In the genomic region with DNA sequence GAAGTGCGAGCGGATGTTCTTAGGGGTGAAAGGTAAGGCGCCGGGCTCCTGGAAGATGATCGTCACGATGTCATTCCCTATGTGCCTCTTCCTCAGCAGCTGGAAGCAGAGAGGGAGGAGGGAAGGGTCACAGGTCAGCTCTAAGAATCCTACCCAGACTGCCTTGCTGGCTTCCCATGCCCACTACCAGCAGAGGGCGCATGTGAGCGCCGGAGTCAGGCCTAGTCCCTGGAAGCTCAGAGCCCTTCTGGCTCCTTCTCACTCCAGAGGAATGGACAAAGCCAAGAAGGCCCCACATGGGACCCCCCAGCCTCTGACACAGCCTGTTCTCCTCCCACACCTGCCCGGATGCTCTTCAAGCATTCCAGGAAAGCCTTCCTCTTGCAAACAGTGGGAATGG, we compare ENCODE assay signal across 9 mouse cellular contexts.
DNase-seq lines count a peak whose midpoint lies in the region; ATAC-seq lines count a peak whose summit lies in the region.
"Had no signal": no experiment of that assay in that cellular context is flagged by ENCODE, and none has a peak within 500 bp of the region (broad histone marks: within the 10 kb centered on the region; RNA-seq: fewer than 3 reads in every experiment).

No protein-coding gene starts in this region.

- H3K27me3 ChIP-seq in midbrain, embryonic 12.5 days: no peaks in the 10 kb centered on the region
- H3K27me3 ChIP-seq: megakaryocyte, embryonic 14.5 days had no signal

- intact Hi-C loops in left cerebral cortex, postnatal 36 days (cut with DNase I): loop anchor here (1.0 kb wide), 1 partner anchor 140 kb away; no protein-coding TSS in a partner anchor

- peak; percentile 50 for ATAC-seq in inflammation-experienced regulatory T-cells, adult 6 months
- peak; percentile 60; the same call in 1 of the 2 replicates for ATAC-seq in midbrain, embryonic 12.5 days (ENCODE audit: low FRiP score, low read depth)

- peaks cover 36% of the 10 kb centered on the region for H3K36me3 ChIP-seq in midbrain, embryonic 12.5 days

- H3K4me2 ChIP-seq in midbrain, embryonic 12.5 days (replicated peaks): no peak overlapping the region

- H3K4me3 ChIP-seq in midbrain, embryonic 12.5 days: no peak overlapping the region
- H3K4me3 ChIP-seq: megakaryocyte, embryonic 14.5 days had no signal

- H3K9ac ChIP-seq in midbrain, embryonic 12.5 days (replicated peaks): no peak overlapping the region

- no peak overlapping the region for H3K27ac ChIP-seq in midbrain, embryonic 12.5 days (replicated peaks)

- peak; percentile 93 for DNase-seq in ZHBTc4 (ENCODE audit: low read depth, low spot score)
- peak; percentile 90 to 95 for DNase-seq in cerebellum, postnatal 25 days
- DNase-seq in gastrocnemius, postnatal 10 days: peak; percentile 95
- peak; percentile 64 to 69 for DNase-seq in left cerebral cortex, postnatal 36 days (ENCODE audit: low spot score in 2 of 2)
- peak; percentile 90 for DNase-seq in right cerebral cortex, postnatal 4 days
- DNase-seq in urinary bladder, postnatal 4 days (ENCODE audit: low spot score in 2 of 2): peak; percentile 73 to 88

- peaks cover 4% of the 10 kb centered on the region; the same call in 1 of the 2 replicates for H3K4me1 ChIP-seq in midbrain, embryonic 12.5 days
- H3K4me1 ChIP-seq: megakaryocyte, embryonic 14.5 days had no signal

- H3K9me3 ChIP-seq in midbrain, embryonic 12.5 days: no peaks in the 10 kb centered on the region
- H3K9me3 ChIP-seq: megakaryocyte, embryonic 14.5 days had no signal

- WGBS in midbrain, embryonic 12.5 days: 25% methylated on average over 10 of the region's 10 CpGs
